Mouse (Mus musculus) midbrain, embryonic 14.5 days (tissue): ENCODE results near the gene Mdp1. TPM values are rescaled to one million over a fixed set of nuclear protein-coding genes. Genes with fewer than 3 reads are reported as not detected.

Source experiments
- ATAC-seq: fragments of 200-750 bp; cut with Nextera tagmentation; 2 replicates; pipeline ENCODE4 v1.8.0; 2017; ENCODE audit warnings: moderate number of reproducible peaks, moderate library complexity; ENCODE audit not compliant: low FRiP score, low TSS enrichment
- DNase-seq: peaks from one replicate; pipeline ENCODE4 v3.0.0-alpha.2; 2015
- H3K27ac ChIP-seq: fragments of 300-500 bp; sonication (generic); replicated peaks from 2 replicates; pipeline ENCODE4 v1.5.1; 2014; ENCODE audit warnings: mild to moderate bottlenecking, low read depth, low read length, moderate library complexity
- H3K27me3 ChIP-seq: fragments of 300-500 bp; sonication (generic); 2 replicates; pipeline ENCODE4 v1.6.1; 2014; ENCODE audit warnings: low read length, control low read depth, mixed read lengths; ENCODE audit not compliant: control insufficient read depth, insufficient read depth
- H3K36me3 ChIP-seq: fragments of 300-500 bp; sonication (generic); 2 replicates; pipeline ENCODE4 v1.6.1; 2014; ENCODE audit warnings: low read length, control low read depth; ENCODE audit not compliant: control insufficient read depth, insufficient read depth
- H3K4me1 ChIP-seq: fragments of 300-500 bp; sonication (generic); 2 replicates; pipeline ENCODE4 v1.6.1; 2014; ENCODE audit warnings: mild to moderate bottlenecking, antibody characterized with exemption, low read length, control low read depth; ENCODE audit not compliant: control insufficient read depth, insufficient read depth
- H3K4me2 ChIP-seq: fragments of 300-500 bp; sonication (generic); 2 replicates; pipeline ENCODE4 v1.6.1; 2014; ENCODE audit warnings: mild to moderate bottlenecking, low read length, moderate library complexity
- H3K4me3 ChIP-seq: fragments of 300-500 bp; sonication (generic); replicated peaks from 2 replicates; pipeline ENCODE4 v1.5.1; 2014; ENCODE audit warnings: low read depth, low read length
- H3K9ac ChIP-seq: fragments of 300-500 bp; sonication (generic); replicated peaks from 2 replicates; pipeline ENCODE4 v1.6.1; 2014; ENCODE audit warnings: mild to moderate bottlenecking, low read length, moderate library complexity
- H3K9me3 ChIP-seq: fragments of 300-500 bp; sonication (generic); 2 replicates; pipeline ENCODE4 v1.6.1; 2016; ENCODE audit warnings: low read length, control low read depth, mixed read lengths; ENCODE audit not compliant: control insufficient read depth
- WGBS: fragments of 180-500 bp; shearing (Covaris S2); extraction: QIAGEN DNeasy Blood & Tissue Kit; methylation state at CpG from one replicate; pipeline ENCODE4 v1.1.7; 2014; 5-methylcytosine and 5-hydroxymethylcytosine counted together
- polyA plus RNA-seq: library from polyadenylated mRNA; unstranded; fragments of >200 nt; fragmentation: Nextera tagmentation; extraction: Ambion mirVana; gene quantifications from 2 replicates; pipeline ENCODE4 v1.2.1, GENCODE M21; 2014

Gene Mdp1
- polyA plus RNA-seq, 1 experiment from 2014 or later = 74.8 TPM

GRCm38 (mm10) chr14:55614565-55615178, 45.6 kb downstream of the Mdp1 start:
- no peak for DNase-seq
- no peak overlapping the region for H3K4me3 ChIP-seq

DNA sequence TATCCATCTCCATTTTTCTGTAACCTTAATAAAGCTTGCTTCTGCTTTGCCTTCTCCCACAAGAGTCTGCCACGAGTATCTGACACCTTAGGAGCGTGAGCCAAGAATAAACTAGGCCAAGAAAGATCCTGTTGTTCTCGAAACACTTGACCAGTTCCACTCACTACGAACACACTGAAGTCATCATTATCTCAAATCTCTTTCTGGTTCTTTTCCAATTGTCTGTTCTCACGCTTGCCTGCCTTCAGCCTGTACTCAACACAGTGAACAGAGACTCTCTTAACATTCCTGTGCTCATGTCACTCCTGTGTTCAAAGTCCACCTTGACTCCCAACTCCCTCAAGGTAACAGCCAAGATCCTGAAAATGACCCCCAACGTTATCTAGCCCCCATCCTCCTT, 47.0 kb downstream of the Mdp1 start:
- ATAC-seq (no peak), DNase-seq (no peak)
- WGBS = 62% methylated on average over 6 of the region's 6 CpGs
- H3K4me3 ChIP-seq = no peak overlapping the region
- no peaks in the 10 kb centered on the region for H3K9me3 ChIP-seq
- H3K9ac ChIP-seq = no peak overlapping the region
- no peak overlapping the region for H3K27ac ChIP-seq
- H3K4me2 ChIP-seq = no peak overlapping the region
- no peaks in the 10 kb centered on the region for H3K4me1 ChIP-seq
- no peaks in the 10 kb centered on the region for H3K27me3 ChIP-seq
- H3K36me3 ChIP-seq = peaks cover 26% of the 10 kb centered on the region

More at GRCm38 (mm10) chr14:55614565-55615178, 45.6 kb downstream of the Mdp1 start:
- no peak for ATAC-seq
- 84% methylated on average over 7 of the region's 7 CpGs for WGBS
- no peak overlapping the region for H3K9ac ChIP-seq
- no peak overlapping the region for H3K27ac ChIP-seq
- no peaks in the 10 kb centered on the region for H3K4me1 ChIP-seq
- peaks cover 12% of the 10 kb centered on the region for H3K36me3 ChIP-seq
- H3K27me3 ChIP-seq = no peaks in the 10 kb centered on the region
- H3K4me2 ChIP-seq = no peak overlapping the region
- H3K9me3 ChIP-seq = no peaks in the 10 kb centered on the region

- DNase-seq = no peak
- Histone ChIP-seq H3K4me2 (no peak overlapping the region), H3K9ac (no peak overlapping the region), H3K9me3 (no peaks in the 10 kb centered on the region), H3K4me1 (no peaks in the 10 kb centered on the region), H3K4me3 (no peak overlapping the region), H3K27me3 (no peaks in the 10 kb centered on the region), H3K36me3 (peaks cover 65% of the 10 kb centered on the region), H3K27ac (no peak overlapping the region)
- 95% methylated on average over 6 of the region's 6 CpGs for WGBS
- ATAC-seq = no peak
Observed at GRCm38 (mm10) chr14:55608339-55608738, 52.0 kb downstream of the Mdp1 start.

Other genes starting within 250 kb of the Mdp1 start
- gene Dhrs4, start 181.8 kb downstream of the Mdp1 start, polyA plus RNA-seq = 11.5 and 13.3 TPM in 2 replicates
- 34.7 and 34.8 TPM in 2 replicates for gene Carmil3, start 169.9 kb downstream of the Mdp1 start, polyA plus RNA-seq
- 0.74 and 1.4 TPM in 2 replicates for gene Cpne6, start 150.1 kb downstream of the Mdp1 start, polyA plus RNA-seq
- gene Nrl, start 135.5 kb downstream of the Mdp1 start, polyA plus RNA-seq = 0.24 TPM in 1 of 2 replicates, not detected in the other
- gene Pck2, start 120.2 kb downstream of the Mdp1 start, polyA plus RNA-seq = 15.8 and 16.2 TPM in 2 replicates
- gene Dcaf11, start 100.5 kb downstream of the Mdp1 start, polyA plus RNA-seq = 133 and 134 TPM in 2 replicates
- 1.7 and 2.1 TPM in 2 replicates for gene A730061H03Rik, start 100.1 kb downstream of the Mdp1 start, polyA plus RNA-seq
- not detected in 2 replicates for gene Fitm1, start 84.9 kb downstream of the Mdp1 start, polyA plus RNA-seq
- gene Psme1, start 82.4 kb downstream of the Mdp1 start, polyA plus RNA-seq = 189 and 217 TPM in 2 replicates
- 17.3 and 32.8 TPM in 2 replicates for gene Emc9, start 75.2 kb downstream of the Mdp1 start, polyA plus RNA-seq
- gene Psme2, start 69.4 kb downstream of the Mdp1 start, polyA plus RNA-seq = 165 and 182 TPM in 2 replicates
- 15.6 and 17.1 TPM in 2 replicates for gene Rnf31, start 68.8 kb downstream of the Mdp1 start, polyA plus RNA-seq
- gene Irf9, start 56.9 kb downstream of the Mdp1 start, polyA plus RNA-seq = 7.2 and 11.5 TPM in 2 replicates
- 2.6 and 8.2 TPM in 2 replicates for gene Rec8, start 42.5 kb downstream of the Mdp1 start, polyA plus RNA-seq
- gene Ipo4, start 24.6 kb downstream of the Mdp1 start, polyA plus RNA-seq = 107 and 111 TPM in 2 replicates
- 2.6 and 4.1 TPM in 2 replicates for gene Gm49378, start 22.6 kb downstream of the Mdp1 start, polyA plus RNA-seq
- gene Tm9sf1, start 16.7 kb downstream of the Mdp1 start, polyA plus RNA-seq = 44.7 and 53.8 TPM in 2 replicates
- gene Tssk4, start 10.3 kb downstream of the Mdp1 start, polyA plus RNA-seq = 0.35 and 0.47 TPM in 2 replicates
- gene Gmpr2, start 11.4 kb upstream of the Mdp1 start, polyA plus RNA-seq = 41.0 and 42.3 TPM in 2 replicates
- gene Nedd8, start 11.6 kb upstream of the Mdp1 start, polyA plus RNA-seq = 529 and 660 TPM in 2 replicates
- gene Tinf2, start 21.3 kb upstream of the Mdp1 start, polyA plus RNA-seq = 23.4 and 26.9 TPM in 2 replicates
- 0.14 and 0.36 TPM in 2 replicates for gene Tgm1, start 53.4 kb upstream of the Mdp1 start, polyA plus RNA-seq
- gene Rabggta, start 61.8 kb upstream of the Mdp1 start, polyA plus RNA-seq = 39.4 and 48.5 TPM in 2 replicates
- 60.1 and 65.1 TPM in 2 replicates for gene Dhrs1, start 85.2 kb upstream of the Mdp1 start, polyA plus RNA-seq
- gene Nop9, start 85.2 kb upstream of the Mdp1 start, polyA plus RNA-seq = 25.0 and 31.2 TPM in 2 replicates
- gene Cideb, start 98.0 kb upstream of the Mdp1 start, polyA plus RNA-seq = 0.18 and 0.19 TPM in 2 replicates
- 0.32 and 0.69 TPM in 2 replicates for gene Ltb4r2, start 100.9 kb upstream of the Mdp1 start, polyA plus RNA-seq
- gene Ltb4r1, start 105.5 kb upstream of the Mdp1 start, polyA plus RNA-seq = 0.77 TPM in 1 of 2 replicates, not detected in the other
- 2.4 and 3.2 TPM in 2 replicates for gene Adcy4, start 123.6 kb upstream of the Mdp1 start, polyA plus RNA-seq
- gene Ripk3, start 128.4 kb upstream of the Mdp1 start, polyA plus RNA-seq = 0.77 and 1.8 TPM in 2 replicates
- gene Nfatc4, start 162.6 kb upstream of the Mdp1 start, polyA plus RNA-seq = 6.2 and 8.7 TPM in 2 replicates
- 6.5 and 11.2 TPM in 2 replicates for gene Nynrin, start 193.5 kb upstream of the Mdp1 start, polyA plus RNA-seq
- gene Cbln3, start 223.9 kb upstream of the Mdp1 start, polyA plus RNA-seq = 0.19 and 0.20 TPM in 2 replicates
- gene Khnyn, start 224.4 kb upstream of the Mdp1 start, polyA plus RNA-seq = 6.5 and 7.1 TPM in 2 replicates
- 125 and 142 TPM in 2 replicates for gene Sdr39u1, start 239.8 kb upstream of the Mdp1 start, polyA plus RNA-seq